Mouse (Mus musculus) forebrain, embryonic 11.5 days (tissue): ENCODE results near the gene Rbpj. TPM values are rescaled to one million over a fixed set of nuclear protein-coding genes. Genes with fewer than 3 reads are reported as not detected.
"Not testable (repeated sequence)": the region's sequence is repeated elsewhere in the genome, so short reads cannot be mapped to it uniquely, and the experiment has no call there.

Experiments
- ATAC-seq: fragments of 200-750 bp; cut with Nextera tagmentation; replicated peaks from 2 replicates; pipeline ENCODE4 v1.8.0; 2017; ENCODE audit warnings: moderate TSS enrichment; ENCODE audit not compliant: low FRiP score
- DNase-seq: peaks from one replicate; pipeline ENCODE4 v3.0.0-alpha.2; 2017; ENCODE audit warnings: low spot score
- H3K27ac ChIP-seq: fragments of 300-500 bp; sonication (generic); 2 replicates; pipeline ENCODE4 v1.5.1; 2014; ENCODE audit warnings: low read depth, low read length
- H3K27me3 ChIP-seq: fragments of 300-500 bp; sonication (generic); 2 replicates; pipeline ENCODE4 v1.6.1; 2014; ENCODE audit warnings: mild to moderate bottlenecking, low read length, mixed read lengths; ENCODE audit not compliant: control insufficient read depth, insufficient read depth
- H3K36me3 ChIP-seq: fragments of 300-500 bp; sonication (generic); 2 replicates; pipeline ENCODE4 v1.6.1; 2014; ENCODE audit warnings: mild to moderate bottlenecking, low read length, moderate library complexity, mixed read lengths; ENCODE audit not compliant: control insufficient read depth, insufficient read depth
- H3K4me1 ChIP-seq: fragments of 300-500 bp; sonication (generic); replicated peaks from 2 replicates; pipeline ENCODE4 v1.6.1; 2014; ENCODE audit warnings: low read length, mixed read lengths; ENCODE audit not compliant: control insufficient read depth, insufficient read depth
- H3K4me2 ChIP-seq: fragments of 300-500 bp; sonication (generic); 2 replicates; pipeline ENCODE4 v1.6.1; 2014; ENCODE audit warnings: low read depth, mild to moderate bottlenecking, low read length, moderate library complexity, mixed read lengths; ENCODE audit not compliant: severe bottlenecking
- H3K4me3 ChIP-seq: fragments of 300-500 bp; sonication (generic); 2 replicates; pipeline ENCODE4 v1.5.1; 2014; ENCODE audit warnings: low read depth, low read length
- H3K9ac ChIP-seq: fragments of 300-500 bp; sonication (generic); 2 replicates; pipeline ENCODE4 v1.6.1; 2014; ENCODE audit warnings: low read length
- H3K9me3 ChIP-seq: fragments of 300-500 bp; sonication (generic); 2 replicates; pipeline ENCODE4 v1.6.1; 2016; ENCODE audit warnings: low read length, mixed read lengths; ENCODE audit not compliant: control insufficient read depth
- WGBS: fragments of 180-500 bp; shearing (Covaris S2); extraction: QIAGEN DNeasy Blood & Tissue Kit; methylation state at CpG from one replicate; pipeline ENCODE4 v1.1.7; 2014; 5-methylcytosine and 5-hydroxymethylcytosine counted together
- polyA plus RNA-seq: library from polyadenylated mRNA; unstranded; fragments of >200 nt; fragmentation: Nextera tagmentation; extraction: Ambion mirVana; gene quantifications from 2 replicates; pipeline ENCODE4 v1.2.1, GENCODE M21; 2014

Gene Rbpj
- polyA plus RNA-seq, 1 experiment from 2014 or later = 61.5 TPM

DNA sequence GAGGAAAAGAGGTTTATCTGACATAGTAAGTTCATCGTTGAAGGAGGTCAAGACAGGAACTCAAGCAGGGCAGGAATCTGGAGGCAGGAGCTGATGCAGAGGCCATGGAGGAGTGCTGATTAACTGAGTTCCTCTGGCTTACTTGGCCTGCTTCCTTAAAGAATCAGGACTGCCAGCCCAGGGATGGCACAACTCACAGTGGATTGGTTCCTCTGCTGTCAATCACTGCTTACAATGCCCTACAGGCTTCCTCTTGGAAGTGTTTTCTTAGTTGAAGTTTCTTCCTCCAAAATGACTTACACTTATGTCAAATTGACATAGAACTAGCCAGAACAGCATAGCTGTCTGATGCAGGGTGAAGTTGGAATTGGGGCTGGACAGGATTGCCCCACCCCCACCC, 196.5 kb downstream of the Rbpj start:
- Histone ChIP-seq H3K27ac (no peak overlapping the region), H3K9ac (no peak overlapping the region), H3K4me1 (no peaks in the 10 kb centered on the region), H3K9me3 (no peaks in the 10 kb centered on the region), H3K4me3 (no peak overlapping the region), H3K4me2 (no peak overlapping the region), H3K36me3 (no peaks in the 10 kb centered on the region), H3K27me3 (no peaks in the 10 kb centered on the region)
- no peak for ATAC-seq
- WGBS = 63% methylated on average over 1 of the region's 1 CpGs
- DNase-seq = no peak

DNA sequence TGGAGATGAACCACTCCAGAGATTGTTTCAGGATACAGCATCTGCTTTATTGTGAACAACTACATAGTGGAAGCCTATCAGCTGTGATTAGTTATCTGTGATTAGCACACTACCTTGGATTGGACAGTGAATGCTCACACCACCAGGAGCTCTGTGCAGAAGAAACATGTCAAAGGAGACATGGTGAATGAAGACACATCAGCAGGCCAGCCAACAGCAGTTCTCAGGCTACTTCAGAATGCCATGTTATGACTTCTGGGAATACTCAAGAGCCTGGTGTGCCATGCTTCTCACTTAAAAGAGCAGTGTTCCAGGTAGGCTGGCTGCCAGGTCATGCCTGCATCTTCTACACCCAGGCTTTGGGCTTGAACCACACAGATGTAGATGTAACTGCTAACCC, 197.7 kb downstream of the Rbpj start:
- no peaks in the 10 kb centered on the region for H3K27me3 ChIP-seq
- H3K36me3 ChIP-seq = no peaks in the 10 kb centered on the region
- no peak overlapping the region for H3K9ac ChIP-seq
- no peak overlapping the region for H3K27ac ChIP-seq
- no peak overlapping the region for H3K4me3 ChIP-seq
- ATAC-seq (no peak), DNase-seq (no peak)
- H3K4me1 ChIP-seq = no peaks in the 10 kb centered on the region
- H3K4me2 ChIP-seq = no peak overlapping the region
- no peaks in the 10 kb centered on the region for H3K9me3 ChIP-seq

- Histone ChIP-seq H3K4me2 (no peak overlapping the region), H3K9me3 (no peaks in the 10 kb centered on the region), H3K27me3 (no peaks in the 10 kb centered on the region), H3K36me3 (no peaks in the 10 kb centered on the region), H3K4me3 (no peak overlapping the region), H3K9ac (no peak overlapping the region), H3K27ac (no peak overlapping the region), H3K4me1 (no peaks in the 10 kb centered on the region)
- WGBS = 95% methylated on average over 5 of the region's 5 CpGs
- ATAC-seq (no peak), DNase-seq (no peak)
Observed at GRCm38 (mm10) chr5:53668021-53668420, 202.1 kb downstream of the Rbpj start.

- H3K36me3 ChIP-seq = no peaks in the 10 kb centered on the region
- no peak overlapping the region for H3K4me2 ChIP-seq
- ATAC-seq (no peak), DNase-seq (no peak)
- no peaks in the 10 kb centered on the region for H3K9me3 ChIP-seq
- no peak overlapping the region for H3K27ac ChIP-seq
- H3K4me1 ChIP-seq = no peaks in the 10 kb centered on the region
- H3K4me3 ChIP-seq = no peak overlapping the region
- H3K27me3 ChIP-seq = no peaks in the 10 kb centered on the region
- no peak overlapping the region for H3K9ac ChIP-seq
- WGBS = 88% methylated on average over 10 of the region's 10 CpGs
Observed at GRCm38 (mm10) chr5:53670321-53670938, 204.5 kb downstream of the Rbpj start.

DNA sequence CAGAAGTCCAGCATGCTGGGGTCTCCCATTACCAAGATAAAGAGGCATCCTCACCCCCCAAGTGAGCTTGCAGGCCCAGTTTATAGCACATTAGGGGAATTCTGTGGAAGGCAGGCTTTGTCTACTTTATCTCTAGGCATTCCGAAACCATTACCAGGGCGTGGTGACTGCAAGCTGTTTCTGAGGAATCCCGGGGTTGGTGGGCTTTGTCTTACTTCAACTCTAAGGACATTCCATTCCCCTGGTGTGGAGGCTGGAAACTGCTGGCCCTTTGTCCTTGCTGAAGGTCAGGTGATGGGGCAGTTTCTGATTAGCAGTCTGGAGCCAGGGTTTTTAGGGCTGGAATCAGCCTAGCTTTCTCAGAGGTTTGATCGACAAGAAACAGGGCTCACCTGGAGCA, 205.6 kb downstream of the Rbpj start:
- Histone ChIP-seq H3K27ac (no peak overlapping the region), H3K4me2 (no peak overlapping the region), H3K27me3 (no peaks in the 10 kb centered on the region), H3K36me3 (no peaks in the 10 kb centered on the region), H3K9ac (no peak overlapping the region), H3K4me1 (no peaks in the 10 kb centered on the region), H3K9me3 (no peaks in the 10 kb centered on the region), H3K4me3 (no peak overlapping the region)
- WGBS = 55% methylated on average over 4 of the region's 4 CpGs
- ATAC-seq (no peak), DNase-seq (no peak)

DNA sequence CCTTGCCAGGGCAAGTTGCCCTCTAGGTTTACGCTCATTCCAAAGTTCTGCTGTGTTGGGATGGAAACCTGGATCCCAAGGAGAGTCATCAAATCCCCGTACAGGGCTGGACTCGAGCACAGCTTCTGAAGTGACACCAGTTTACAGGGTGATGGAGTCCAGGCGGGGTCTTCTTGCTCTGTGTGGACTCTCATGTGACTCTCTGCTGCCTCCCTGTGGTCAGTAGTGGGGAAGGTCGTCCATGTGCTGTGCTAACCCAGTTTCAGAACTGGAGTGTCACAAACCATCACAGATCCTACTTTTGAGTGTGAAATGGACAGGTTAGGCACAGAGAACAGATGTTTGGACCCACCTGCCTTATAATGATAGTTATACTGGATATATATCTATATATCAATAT, 206.4 kb downstream of the Rbpj start:
- ATAC-seq = peak; percentile 83
- Histone ChIP-seq H3K9me3 (no peaks in the 10 kb centered on the region), H3K4me3 (no peak overlapping the region), H3K4me1 (no peaks in the 10 kb centered on the region), H3K36me3 (no peaks in the 10 kb centered on the region), H3K4me2 (no peak overlapping the region), H3K27ac (no peak overlapping the region), H3K9ac (no peak overlapping the region), H3K27me3 (no peaks in the 10 kb centered on the region)
- WGBS = 29% methylated on average over 5 of the region's 5 CpGs
- peak; percentile 87 for DNase-seq

GRCm38 (mm10) chr5:53673493-53674150, 207.7 kb downstream of the Rbpj start:
- H3K4me3 ChIP-seq, ATAC-seq, H3K36me3 ChIP-seq, H3K9ac ChIP-seq, H3K4me2 ChIP-seq, H3K27me3 ChIP-seq, DNase-seq, H3K9me3 ChIP-seq, H3K4me1 ChIP-seq, H3K27ac ChIP-seq: not testable (repeated sequence)
- WGBS = 91% methylated on average over 5 of the region's 6 CpGs

- Histone ChIP-seq H3K9ac (no peak overlapping the region), H3K4me3 (no peak overlapping the region), H3K36me3 (no peaks in the 10 kb centered on the region), H3K27me3 (no peaks in the 10 kb centered on the region), H3K4me1 (no peaks in the 10 kb centered on the region), H3K27ac (no peak overlapping the region), H3K4me2 (no peak overlapping the region), H3K9me3 (no peaks in the 10 kb centered on the region)
- DNase-seq (no peak), ATAC-seq (no peak)
- WGBS = 92% methylated on average over 8 of the region's 8 CpGs
Observed at GRCm38 (mm10) chr5:53676671-53677070, 210.7 kb downstream of the Rbpj start.
